Mouse (Mus musculus) left cerebral cortex, adult 18-20 months (tissue): Measurements from ENCODE around the gene Ceacam1. TPM values are rescaled to one million over a fixed set of nuclear protein-coding genes. Genes with fewer than 3 reads are reported as not detected.
"Not testable (repeated sequence)": the region's sequence is repeated elsewhere in the genome, so short reads cannot be mapped to it uniquely, and the experiment has no call there.

ENCODE experiments used
- DNase-seq, 2 experiments: peaks; one replicate each; pipeline ENCODE4 v3.0.0; 2021 to 2022; ENCODE audit warnings: low spot score in 2 of 2, mixed read lengths in 1 of 2
- total RNA-seq, 2 experiments: library from RNA; stranded (reverse); gene quantifications; 2 replicates each; pipeline ENCODE4 v1.2.3; 2021

Gene Ceacam1
- total RNA-seq, 2 experiments from 2014 or later: 3.4 to 5.0 TPM

DNA sequence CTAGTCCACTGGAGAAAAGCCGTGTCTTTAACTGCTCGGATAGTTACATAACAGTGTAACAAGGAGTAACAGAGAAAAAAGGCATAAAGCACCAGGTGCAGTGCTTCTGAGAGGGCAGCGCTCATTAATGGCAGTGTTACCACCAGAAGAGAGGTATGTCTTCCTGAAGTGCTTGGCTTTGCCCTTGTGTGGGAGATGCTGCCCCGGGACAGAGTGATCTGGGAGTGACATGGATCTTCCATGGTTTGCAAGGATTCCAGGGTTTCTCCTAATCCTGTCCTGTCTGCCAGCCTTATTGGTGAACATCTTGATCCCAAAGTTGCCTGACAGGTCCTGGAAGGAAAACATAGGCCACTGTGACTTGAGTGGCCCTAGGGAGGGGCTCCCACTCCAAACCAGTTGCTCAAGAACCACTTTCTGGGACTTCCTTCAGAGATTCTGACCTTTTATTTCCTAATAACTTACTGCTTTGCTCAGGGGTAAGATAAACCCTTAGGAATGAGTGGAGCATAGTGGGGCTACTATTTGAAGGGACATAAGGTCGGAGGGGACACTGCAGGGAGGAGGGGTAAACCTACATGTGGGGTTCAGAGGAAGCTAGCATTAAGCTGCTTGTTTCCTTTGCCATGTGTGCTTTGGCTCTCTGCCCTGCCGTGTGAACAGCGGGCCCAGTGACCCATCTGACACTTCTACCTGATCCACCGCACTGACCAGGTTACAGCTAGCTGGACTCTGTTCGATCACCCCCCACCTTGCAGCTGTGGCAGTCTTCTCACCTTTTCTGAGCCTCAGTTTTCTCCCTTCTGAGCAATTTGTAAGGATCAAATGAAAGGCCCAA lies 37.2 kb downstream of the Ceacam1 start:
- no peak for DNase-seq

DNA sequence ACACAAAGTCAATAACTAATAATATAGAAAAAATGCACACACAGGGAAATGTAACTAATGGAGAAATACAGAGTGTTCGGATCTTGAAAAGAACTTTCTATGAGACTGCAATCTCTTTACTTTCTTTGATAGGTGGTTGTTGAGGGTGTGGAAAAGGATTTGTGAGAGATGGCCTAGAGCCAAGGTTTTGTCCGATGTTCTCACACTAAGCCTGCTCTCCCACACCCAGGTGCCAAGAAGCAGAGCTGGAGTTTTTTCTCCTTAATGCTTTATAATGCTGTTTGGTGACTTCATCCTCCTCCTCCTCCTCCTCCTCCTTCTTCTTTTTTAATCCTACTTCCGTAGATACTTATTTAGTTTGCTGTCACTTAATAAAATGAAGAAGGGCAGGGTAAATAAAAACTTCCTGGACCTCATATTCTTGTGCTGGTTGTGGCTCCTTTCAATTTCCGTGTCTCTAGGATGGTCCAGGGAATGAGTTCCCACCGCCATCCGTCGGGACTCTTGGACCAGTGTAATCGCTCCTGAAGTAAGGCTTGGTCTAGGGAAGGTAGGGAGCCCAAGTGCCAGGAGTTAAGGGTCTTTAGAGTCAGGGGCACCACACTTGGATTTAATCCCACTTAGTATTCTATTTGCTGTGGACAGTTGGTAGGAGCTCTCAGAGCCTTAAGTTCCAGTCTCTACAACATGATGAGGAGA lies 38.1 kb downstream of the Ceacam1 start:
- DNase-seq: no peak

DNA sequence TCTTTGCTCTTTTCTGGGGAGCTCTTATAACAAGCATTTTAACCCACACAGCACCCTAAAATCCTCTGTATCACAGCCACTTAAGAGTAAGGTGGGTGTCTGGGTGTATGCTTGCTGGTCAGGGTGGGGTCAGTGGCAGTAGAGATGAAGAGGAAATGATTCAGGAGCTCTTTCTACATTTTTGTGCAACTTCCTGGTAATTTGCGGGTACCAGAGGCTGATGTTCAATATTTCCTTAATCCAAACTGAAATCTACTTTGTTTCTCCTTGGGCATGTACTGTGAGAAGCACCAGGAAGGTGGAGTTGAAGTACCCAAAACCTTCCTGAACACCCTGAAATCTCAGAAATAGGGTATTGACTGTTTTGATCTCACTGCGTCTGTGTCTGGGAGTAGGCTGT lies 40.7 kb downstream of the Ceacam1 start:
- no peak for DNase-seq

DNA sequence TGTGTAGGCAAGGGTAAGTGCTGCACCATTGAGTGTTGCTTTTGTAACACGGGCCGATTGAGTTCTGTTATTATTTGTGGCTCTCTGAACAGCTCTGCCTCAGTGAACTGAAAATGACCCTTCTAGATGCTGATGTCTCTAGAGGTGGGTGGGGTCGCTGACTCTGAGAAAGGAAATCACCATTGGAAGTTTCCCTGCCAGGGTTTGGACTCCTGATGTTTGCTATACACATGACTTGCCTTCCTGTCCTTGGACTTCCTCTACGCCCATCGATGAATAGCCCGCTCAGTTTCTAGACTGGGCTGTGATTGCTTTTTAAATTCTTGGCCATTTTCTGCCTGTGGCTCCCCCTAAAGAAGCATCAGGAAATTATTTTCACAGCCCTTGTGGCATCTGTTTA lies 41.2 kb downstream of the Ceacam1 start:
- no peak for DNase-seq

DNA sequence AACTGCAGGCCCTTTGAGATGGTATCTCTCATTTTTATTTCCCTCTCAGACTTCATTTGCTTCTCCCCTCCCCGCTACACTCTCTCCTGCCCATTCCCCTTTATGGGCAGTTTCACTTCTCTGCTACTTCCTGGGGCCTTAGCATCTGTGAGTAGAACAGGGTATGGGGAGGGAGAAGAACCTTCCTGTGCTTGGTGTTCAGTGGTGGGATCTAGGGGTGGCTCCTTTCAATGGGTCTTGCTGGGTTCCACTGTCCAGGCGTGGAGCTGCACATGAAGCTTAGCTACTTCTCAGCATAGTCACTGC lies 41.9 kb downstream of the Ceacam1 start:
- no peak for DNase-seq

DNA sequence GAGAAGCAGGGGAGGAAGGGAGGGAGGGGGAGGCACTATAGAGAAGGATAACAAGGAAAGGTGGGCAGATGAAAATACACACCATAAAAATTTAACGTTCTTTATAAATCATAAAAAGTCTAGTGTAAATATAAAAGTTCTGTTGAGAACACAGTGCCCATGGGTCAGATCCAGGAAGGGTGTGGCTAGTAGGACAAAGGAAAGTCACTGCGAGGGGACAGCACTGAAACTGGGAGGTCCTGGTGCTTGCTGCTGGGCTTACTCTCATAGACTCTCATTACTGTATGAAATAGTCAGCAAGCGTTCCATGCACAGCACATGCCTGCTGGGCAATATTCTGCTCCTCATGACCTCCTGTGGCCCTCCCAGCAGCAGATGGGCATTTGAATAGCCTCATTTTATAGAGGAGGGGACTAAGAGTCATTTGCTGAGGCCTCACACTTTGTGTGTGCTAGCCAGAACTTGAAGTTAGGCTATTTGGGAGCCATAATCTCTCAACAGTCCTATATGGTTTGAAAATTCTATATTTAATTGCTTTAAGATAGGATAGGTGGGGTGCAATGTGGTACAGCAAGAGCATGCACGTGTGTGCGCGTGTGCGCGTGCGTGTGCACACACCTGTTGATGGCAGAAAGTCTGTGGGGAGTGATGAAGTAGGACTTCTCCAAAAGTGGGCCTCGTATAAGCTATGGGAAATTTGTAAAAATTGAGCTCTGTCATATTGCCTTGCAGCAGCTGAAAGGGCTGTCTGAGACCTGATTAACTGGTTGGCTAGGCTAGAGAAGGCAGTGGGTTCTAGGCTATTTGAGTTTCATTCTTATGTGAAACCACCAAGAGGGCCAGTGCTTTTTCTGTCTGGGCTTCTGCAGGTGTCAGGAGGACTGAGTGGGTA lies 42.5 kb downstream of the Ceacam1 start:
- no peak for DNase-seq

DNA sequence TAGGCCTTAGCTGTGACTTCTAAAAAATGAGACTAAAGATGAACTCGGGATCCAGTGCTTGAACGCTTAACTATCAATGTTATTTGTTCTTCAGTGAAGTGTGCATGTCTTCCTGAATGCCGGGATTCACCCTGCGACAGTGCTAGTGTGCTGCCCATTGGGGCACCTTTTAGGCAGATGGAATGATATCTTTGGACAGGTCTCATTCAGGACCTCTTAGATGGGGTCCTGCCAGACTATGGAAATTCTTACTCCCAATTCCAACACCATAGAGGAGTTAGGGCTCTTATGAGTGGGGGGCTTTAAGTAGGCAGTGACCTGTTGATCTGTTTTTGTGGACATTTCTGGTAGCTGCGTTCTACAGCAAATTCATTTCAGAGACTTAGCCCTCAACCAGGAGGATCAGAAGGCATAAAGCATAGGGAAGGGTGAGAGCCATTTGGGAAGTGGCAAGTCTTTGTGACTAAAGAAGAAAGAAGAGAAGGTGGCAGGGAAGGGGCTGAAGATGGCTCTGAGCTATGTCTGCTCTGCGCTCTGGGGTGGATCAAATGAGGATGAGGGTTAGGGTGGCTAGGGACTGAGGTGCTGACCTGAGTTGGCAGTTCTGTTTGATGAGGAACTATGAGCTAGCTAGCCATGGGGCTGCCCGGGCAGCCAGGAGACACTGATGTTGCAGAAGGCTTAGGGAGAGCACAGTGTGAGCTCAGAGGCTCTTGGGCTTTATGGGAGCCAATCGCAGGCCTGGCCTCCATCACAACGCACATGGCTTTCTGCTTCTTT lies 43.4 kb downstream of the Ceacam1 start:
- DNase-seq: no peak

DNA sequence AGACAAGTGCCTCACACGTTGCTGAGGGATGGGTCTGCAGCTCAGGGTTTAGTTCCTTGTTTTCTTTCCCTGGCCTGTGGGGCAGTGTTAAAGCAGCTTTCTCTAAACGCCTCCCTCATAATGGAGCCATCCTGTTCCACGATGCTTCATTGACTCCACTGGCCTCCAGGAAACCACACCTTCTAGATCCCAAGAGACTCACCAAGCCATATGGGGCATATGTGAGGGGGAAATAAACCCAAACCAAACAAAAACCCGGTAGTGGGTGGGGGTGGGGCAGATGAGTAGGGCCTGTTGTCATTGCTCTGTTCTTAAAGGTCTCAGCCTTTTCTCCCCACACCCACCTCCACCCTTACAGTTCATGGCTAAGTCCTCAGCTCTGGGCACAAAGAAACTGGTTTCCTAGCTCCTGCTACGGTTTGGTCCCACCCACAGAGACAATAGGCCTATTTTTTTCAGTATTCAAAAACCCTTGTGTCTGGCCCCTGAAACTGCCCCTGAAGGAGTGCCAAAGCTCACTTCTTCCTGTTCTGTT lies 44.3 kb downstream of the Ceacam1 start:
- DNase-seq: no peak

DNA sequence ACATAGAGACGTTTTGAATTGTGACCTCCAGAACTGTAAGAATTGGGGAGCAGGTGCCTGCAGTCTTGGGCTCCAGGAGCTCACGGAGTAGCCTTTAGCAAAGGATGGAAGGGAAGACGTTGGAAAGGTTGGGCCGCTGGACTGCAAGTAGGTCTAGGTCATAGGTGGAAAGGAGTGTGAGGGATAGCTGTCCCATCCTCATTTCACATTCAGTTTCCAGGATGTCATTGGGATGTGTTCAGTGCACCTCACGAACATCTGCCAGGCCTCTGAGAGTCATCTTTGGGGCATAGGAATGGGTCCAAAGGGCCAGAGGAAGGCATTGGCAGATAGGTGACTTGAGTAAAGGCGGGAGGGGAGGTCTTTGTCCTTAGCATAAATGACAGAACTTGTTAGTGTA lies 45.0 kb downstream of the Ceacam1 start:
- no peak for DNase-seq

DNA sequence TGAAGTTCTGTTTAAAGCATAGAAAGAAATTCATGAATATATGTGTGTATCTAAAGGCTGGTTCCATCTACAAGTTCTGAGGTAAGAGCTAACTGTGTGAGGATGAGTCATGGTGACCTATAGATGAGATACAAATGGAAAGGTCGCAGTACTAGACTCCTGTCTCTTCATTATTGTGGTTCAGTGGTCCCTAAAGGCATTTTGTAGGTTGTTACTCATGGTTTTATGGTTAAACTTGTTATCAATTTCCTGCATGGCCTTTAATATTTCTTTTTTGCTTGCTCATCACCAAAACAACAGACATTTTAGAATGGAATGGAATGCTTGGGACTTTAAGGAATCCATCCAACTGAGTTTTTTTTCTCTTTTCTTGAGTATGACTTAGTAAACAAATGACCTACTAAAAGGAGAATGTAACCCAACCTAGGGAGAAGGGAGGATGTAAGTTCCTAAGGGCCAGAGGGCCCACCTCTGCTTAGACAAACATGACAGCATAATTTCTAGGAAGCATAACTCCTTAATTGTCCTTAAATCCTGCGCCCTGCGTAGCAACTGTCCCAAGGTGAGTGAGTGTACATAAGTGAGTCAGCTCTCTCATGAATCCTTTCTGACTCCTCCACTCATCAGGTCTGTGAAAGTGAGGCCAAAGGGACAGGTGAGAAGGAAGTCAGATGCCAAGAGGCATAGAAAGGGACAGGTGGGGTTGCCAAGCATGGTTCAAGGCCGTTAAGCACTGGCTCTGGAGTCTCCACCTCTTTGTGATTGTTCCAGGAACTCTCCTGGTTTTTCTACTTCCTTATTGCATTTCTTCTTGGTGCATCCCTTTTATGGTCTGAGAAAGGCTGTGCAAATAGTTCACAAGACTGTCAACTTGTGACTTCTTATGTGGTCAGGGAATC lies 47.3 kb downstream of the Ceacam1 start:
- DNase-seq: no peak

DNA sequence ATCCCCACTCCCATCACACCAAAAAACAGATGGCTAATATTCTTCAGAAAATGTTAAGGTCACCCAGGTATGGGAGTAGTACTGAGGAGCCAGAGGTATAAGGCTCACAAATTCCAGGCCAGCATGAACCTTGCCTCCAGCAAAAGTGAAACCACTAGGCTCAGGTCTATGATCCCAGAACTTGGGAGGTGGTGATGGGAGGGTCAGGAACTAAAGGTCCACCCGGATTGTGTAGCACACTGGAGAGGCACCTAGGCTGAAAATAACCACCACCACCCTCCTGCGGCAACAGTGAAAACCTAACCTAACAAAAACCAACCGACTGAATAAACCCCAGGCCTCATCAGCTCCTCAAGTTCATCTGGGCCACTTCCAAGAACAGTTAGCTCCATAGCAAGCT lies 49.1 kb downstream of the Ceacam1 start:
- no peak for DNase-seq

DNA sequence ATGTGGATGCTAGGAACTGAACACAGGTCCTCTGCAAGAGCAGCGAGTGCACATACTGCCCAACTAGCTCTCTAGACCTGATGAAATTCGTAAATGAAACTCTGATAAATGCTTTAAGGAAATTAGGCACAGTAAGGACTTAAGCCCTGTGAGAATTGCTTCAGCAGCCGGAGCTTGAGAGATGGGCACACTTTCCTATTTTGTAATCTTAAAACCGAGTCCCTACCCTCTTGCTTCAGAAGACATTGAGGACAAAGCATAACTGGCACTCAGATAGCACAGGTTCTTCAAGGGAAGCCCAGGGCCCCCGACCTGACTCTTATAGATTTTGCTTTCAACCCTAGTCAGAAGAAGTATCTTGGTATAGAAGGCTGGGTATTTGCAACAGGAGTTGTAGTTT lies 50.3 kb downstream of the Ceacam1 start:
- no peak for DNase-seq

DNA sequence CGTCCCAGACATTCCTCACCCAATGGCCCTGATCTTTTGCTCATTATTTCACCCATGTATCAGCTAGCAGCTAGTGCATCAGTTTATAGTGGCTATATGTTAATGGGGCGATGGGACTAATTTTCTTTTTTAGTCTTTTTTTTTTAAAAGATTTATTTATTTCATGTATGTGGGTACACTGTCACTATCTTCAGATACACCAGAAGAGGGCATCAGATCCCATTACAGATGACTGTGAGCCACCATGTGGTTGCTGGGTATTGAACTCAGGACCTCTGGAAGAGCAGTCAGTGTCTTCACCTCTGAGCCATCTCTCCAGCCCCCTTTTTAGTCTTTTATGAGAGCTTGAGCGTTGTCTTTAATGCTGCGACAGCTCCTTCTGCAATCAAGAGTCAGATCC lies 51.0 kb downstream of the Ceacam1 start:
- DNase-seq: not testable (repeated sequence)

DNA sequence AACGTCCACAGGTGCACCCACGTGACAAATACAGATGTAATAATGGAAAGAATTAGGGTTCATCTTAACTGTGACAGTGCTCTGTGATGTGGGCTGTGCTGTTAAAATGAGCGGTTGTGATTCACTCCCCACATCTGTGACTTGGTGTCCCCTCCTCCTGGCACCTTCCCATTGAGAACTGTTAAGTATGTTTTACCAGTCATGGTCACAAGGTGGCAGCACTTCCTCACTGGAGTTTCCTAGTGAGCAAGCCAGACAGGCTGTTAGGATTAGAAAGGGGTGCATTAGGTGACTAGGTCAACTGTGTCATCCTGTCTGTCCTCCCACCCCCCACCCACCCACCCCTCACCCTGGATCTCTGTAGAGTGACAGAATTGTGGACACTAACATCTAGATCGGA lies 53.0 kb downstream of the Ceacam1 start:
- DNase-seq: peak; percentile 78 to 95

DNA sequence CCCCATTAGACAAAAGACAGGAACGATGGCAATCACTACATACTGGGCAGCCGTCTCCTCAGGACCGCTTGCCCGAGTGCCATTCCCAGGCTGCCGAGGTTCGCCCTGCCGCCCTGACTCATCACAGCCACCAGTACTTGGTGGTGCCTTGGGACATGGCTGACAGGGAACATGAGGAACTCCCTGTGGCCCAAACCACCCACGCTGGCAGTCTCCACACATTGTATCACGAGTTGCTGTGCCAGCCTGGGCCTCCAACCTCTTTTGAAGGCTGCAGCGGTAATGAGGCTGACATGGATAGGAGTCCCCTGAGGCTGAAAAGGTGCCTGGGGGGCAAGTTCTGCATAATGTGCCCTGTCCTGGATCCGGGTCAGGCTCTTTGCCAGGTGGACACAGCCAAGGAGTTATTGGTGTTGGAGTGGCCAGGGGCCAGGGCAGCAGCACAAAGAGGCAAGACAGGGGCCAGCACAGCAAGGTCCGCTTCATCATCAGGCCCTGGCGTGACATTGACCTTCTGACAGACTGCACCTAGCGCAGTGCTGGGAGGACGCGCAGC lies 55.0 kb downstream of the Ceacam1 start:
- no peak for DNase-seq

DNA sequence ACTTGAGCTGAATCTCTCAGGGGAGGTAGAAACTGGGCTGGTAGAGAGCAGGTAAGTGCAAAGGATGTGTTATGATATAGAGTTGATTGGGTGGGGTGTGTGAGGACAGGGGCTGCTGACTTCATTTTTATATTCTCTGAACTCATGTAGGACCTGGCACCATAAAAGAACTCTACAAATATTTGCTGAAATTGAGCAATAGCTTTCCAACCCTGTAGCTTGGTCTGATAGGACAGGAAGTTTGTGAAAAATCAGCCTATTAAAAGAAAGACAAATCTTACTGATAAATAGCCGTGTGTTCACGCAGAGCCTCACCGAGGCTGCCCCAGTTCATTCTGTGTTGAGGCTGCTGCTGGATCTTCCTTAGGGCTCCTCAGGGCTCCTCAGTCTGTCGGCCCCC lies 57.5 kb downstream of the Ceacam1 start:
- DNase-seq: no peak

DNA sequence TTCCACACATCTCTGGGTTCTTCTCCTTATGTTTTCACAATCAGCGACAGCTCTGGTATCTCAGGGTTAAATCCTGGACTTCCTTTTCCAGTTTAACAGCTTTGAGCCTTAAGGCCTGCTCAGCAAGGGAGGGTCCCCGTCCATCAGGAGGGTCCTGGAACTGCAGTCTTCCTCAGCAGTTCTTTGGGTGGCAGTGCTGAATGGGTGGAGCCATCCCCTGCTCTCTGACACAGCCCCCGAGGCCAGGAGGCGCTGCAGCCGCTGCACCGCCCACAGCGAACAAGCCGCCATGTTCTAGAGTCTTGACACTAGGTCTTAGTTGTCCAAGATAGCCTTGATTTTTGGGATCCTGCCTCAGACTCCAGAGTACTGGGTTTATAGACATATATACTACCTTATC lies 57.9 kb downstream of the Ceacam1 start:
- DNase-seq: no peak

DNA sequence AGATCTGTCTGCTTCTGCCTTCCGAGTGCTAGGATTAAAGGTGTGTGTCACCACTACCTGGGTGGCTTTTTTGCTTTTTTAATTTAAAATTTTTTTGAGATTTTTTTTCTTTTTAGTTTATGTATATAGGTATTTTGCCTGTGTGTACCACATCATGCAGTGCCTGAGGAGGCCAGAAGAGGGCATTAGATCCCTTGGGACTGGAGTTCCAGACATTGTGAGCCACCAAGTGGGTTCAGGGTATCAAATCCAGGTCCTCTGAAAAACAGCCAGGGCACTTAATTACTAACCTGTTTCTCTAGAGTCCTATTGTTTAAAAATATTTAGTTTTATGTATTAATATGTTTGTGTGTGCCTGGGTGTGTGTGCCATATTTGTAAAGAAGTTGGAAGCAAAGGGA lies 59.8 kb downstream of the Ceacam1 start:
- DNase-seq: no peak

DNA sequence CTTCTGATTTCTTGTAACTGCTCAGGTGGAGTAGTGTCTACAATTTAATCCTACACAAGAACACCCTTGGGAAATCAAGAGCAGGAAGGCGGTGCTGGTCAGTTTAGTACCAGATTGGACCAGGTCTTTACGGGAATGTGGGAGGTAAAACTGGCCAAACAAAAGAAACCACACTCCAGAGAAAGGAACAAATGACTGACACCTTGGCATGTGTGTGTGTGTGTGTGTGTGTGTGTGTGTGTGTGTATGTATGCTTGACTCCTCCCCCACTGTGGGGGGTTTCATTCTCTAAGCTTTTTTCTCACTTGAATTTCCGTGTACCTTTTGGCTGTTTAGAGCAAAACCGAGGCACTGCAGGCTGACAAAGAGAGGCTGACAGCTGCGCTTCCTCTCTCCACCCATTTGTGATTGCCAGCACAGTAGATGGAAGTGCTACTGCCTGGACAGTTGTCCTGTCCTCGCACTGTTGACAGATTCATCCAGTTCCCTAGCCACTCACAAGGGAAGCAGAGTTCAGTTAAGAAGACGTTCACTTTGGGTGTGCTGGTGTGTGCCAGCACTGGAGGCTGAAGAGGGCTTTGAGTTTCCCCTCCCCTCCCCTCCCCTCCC lies 64.5 kb downstream of the Ceacam1 start, which contains the start of gene Cxcl17:
Cxcl17 (minus strand) TSS at position 54 of the 609 bp plus-strand sequence.
- no peak for DNase-seq
